Mouse (Mus musculus) thymus, adult 2 months (tissue): ENCODE results near the gene Clcn5.

Experiments
- CTCF ChIP-seq: fragments of 200-500 bp; IDR thresholded peaks from 2 replicates; pipeline ENCODE4 v1.5.1; 2012; ENCODE audit warnings: mild to moderate bottlenecking, control low read depth, low read length, moderate library complexity, borderline replicate concordance; ENCODE audit not compliant: control insufficient read depth, poor library complexity, insufficient read depth; ENCODE audit errors: extremely low read depth
- POLR2A ChIP-seq: fragments of 200-500 bp; IDR thresholded peaks from 2 replicates; pipeline ENCODE4 v1.6.1; 2012; ENCODE audit warnings: mild to moderate bottlenecking, low read length, control low read depth, moderate library complexity; ENCODE audit not compliant: control insufficient read depth, poor library complexity, insufficient read depth; ENCODE audit errors: extremely low read depth

- TF ChIP-seq CTCF (no peak), POLR2A (no peak)
Measured at GRCm38 (mm10) chrX:7306861-7307260, 12.3 kb downstream of the Clcn5 start.
